Mouse (Mus musculus) embryo, embryonic 10.5 days (tissue): ENCODE results near the gene Nlrx1.
A peak's percentile ranks its signal among the peaks of the same experiment; 100 is the strongest.

Experiments
- DNase-seq: peaks from one replicate; pipeline ENCODE4 v3.0.0-alpha.2; 2015; ENCODE audit warnings: low spot score

The Nlrx1 gene

DNA sequence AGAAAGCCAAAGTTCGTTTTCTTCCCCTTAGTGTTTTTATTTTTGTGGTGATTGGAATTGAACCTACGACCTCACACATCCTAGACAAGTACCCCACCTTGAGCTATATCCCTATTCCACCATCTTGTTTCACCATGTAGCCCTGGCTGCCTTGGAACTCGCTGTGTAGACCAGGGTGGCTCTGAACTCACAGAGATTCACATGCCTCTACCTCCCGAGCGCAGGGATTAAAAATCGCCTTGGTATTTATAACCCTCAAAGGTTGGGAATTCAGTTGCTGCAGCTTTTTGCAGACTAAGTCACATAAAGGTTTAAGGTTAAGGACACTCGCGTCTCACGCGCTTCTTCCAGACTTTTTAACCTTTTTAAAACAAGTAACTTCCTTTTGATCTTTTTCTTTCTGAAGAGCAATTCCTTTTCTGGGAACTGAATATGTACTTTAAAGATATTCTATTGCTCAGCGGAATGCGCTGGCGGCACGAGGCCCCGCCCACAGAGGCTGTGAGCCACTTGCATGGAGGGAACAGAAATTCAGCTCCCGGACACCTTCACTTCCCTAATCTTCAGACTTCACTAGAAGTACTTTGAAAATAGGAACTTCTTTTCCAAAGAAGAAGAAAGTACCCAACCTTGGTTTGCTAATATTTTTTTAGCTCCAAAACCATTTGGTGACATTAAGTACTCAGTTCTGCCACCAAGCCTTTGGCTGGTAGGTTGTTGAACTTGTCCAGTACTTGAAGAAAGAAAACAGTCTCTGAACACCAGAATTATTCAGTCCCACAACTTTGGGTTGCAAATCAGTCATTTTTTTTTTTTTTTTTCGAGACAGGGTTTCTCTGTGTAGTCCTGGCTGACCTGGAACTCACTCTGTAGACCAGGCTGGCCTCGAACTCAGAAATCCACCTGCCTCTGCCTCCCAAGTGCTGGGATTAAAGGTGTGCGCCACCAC is 33.6 kb downstream of the Nlrx1 start:
- peak; percentile 66 for DNase-seq

DNA sequence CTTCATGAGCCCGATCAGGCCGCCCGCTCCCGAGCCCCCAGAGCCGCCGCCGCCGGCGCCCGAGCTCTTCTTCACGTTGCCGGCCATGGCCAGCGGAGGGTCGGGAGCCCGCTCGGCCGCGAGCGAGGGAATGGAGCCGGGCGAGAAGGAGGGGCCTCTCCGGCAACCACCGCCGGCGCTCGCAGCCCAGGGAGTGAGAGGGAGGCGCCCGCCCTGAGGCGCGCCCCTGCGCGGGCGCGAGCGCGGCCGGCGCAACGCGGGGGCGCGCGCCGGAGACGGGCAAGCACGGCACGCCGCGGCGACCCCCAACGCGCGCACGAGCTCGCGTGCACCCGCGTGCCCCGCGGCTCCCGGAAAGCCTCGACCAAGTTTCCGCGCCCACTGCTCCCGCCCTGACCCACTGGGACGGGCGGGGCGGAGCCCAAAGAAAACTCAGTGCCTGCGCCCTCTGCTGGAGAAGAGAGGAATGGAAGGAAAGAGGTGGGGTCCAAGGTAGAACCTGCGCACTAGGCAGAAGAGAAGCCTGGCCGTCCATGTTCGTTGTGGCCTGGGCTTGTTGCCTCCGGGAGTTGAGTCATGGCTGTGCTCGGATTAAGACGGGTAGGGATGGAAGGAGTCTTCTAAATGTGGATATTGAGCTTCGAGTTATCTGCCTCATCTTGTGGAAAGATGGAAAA is 34.5 kb downstream of the Nlrx1 start, which contains the start of gene Cbl:
TSS of gene Cbl (minus strand) at position 248 of the 677 bp plus-strand sequence.
- peak; percentile 100 for DNase-seq

DNA sequence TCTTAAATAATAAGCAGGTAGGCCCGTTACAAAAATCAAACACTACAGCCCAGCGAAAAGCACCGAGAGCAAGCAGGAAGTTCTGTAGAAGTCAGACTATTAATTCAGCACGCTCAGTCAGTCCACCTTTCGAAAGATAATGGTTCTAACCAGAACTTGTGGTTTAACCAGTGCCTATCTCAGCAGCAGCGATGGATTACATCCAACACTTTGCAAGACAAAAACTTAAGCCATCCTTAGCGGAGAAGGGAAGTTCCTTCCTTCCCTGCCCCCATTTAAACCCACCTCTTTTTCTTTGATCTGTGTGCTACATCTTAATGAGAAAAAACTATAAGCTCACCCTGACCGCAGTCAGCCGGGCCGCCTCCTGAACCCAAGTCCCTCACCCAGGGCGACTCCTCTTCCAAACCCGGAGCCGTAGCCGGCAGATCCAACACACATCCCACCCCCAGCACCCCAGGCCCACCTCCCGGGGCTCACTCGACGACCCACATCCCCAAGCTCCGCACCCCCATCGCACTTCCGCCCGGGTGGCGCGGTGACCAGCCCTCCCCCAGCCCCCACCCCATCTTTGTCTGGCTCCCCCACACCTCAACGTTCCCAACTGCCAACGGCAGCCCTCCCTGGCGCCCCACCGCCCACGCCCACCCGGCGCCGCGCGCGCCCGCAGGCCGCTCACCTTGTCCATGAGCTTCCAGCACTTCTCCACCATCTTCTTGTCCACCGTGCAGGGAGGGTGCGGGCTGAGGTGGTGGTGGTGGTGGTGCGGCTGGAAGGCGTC is 35.2 kb downstream of the Nlrx1 start:
- peak; percentile 58 for DNase-seq

DNA sequence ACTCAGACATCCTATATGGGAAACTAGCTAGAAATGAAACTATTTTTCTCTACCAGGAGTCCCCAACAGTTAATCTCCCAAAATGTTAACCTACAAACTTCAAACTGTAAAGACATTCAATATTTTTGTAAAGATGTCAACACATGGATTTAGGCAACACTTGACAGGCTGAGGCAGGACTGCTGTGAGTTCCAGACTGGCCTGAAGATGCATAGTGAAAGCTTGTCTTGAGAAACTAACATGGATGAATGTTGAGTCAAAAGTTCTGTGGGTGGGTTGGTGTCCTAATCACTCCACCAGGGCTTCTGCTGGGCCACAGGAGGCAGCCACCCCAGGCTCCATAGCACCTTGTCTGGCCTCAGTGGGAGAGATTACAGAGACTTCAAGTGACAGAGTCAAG is 36.8 kb downstream of the Nlrx1 start:
- no peak for DNase-seq

DNA sequence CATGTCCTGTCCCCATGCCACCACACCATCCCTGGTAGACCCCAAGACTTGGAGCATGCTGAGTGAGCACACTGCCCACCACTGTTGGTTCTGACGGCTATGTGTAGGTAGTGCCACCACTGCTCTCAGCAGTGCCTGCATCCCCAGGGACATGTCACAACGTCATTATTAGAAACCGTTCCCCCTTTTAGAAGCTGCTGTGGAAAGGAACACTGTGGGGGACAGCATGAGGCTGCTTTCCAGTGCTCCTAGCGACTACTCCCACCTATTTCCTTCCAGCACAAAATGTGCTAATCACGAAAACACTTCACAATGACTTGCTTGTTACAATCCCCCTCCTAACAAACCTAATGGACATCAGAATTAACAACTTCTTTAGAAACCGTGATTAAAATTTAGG is 42.4 kb downstream of the Nlrx1 start:
- DNase-seq: no peak

DNA sequence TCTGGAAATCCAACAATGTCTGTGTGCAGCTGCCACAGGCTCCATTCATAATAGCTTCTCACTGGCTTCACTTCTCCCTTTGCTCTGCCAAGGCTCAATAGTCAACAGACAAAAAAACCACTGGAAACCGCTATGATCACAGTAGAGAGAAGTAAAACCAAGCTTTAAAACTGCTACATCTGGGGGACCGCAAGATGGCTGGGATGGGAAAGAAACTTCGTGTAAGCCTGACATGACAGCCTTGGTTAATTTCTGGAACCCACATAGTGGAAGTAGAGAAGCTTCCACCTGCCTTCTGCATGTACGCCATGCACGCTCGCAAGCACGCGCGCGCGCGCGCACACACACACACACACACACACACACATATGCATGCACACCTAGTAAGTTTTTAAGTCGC is 54.9 kb downstream of the Nlrx1 start:
- no peak for DNase-seq

DNA sequence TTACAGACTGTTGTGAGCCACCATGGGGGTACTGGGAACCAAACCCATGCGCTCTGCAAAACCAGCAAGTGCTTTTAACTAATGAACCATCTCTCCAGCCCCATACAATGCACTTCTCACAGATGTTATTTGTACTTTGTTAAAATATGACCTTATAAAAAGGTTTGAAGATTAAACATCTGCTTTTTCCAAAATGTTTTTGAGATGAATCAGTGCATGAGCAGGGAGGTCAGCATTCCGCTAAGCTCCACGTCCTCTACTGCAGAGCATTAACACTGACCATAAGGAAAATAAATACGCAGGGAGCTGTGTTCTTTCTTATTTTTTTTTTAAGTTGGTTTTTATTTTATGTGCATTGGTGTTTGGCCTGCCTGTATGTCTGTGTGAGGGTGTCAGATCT is 56.0 kb downstream of the Nlrx1 start:
- DNase-seq: no peak

DNA sequence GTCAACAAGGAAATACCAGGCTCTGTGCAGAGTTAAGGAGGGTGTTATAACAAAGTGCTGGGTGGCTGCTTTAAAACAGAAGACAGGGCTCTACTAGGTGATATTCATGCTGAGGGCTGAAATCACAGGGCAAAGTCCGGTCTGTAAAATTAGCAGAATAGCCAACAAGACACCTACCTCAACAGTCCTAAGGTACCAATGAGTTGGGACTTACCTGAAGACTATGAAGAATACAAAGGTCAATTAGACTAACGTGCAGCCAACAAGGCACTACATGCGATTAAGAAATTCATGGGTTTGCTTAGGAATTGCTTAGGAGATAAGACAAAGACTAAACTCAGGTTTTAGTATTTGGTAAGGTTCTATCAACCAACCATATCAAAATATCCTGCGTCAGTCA is 59.0 kb downstream of the Nlrx1 start:
- DNase-seq: no peak

DNA sequence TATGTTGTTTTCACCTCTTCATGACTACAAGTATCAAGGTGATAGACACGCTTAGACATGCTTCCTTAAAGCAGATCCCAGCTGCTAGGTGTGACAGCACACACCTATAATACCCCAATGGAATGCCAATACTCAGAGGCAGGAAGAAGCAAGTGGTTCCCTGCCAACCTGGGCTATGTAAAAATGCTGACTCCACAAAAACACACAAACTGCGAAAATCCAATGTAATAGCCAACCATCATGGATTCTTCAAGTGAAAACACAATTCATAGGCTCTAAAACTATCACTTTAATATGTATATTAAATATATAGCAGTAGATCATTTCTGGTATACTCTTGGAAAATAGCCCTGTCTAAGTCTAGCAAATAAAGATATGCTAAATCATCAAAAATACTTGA is 60.6 kb downstream of the Nlrx1 start:
- DNase-seq: no peak
